Mouse (Mus musculus) lung, postnatal 0 days (tissue): ENCODE results near the gene Olfr902. TPM values are rescaled to one million over a fixed set of nuclear protein-coding genes. Genes with fewer than 3 reads are reported as not detected.

Experiments used
- ATAC-seq: fragments of 200-750 bp; cut with Nextera tagmentation; 2 replicates; pipeline ENCODE4 v1.8.0; 2017; ENCODE audit warnings: moderate library complexity
- DNase-seq: peaks from one replicate; pipeline ENCODE4 v3.0.0-alpha.2; 2016; ENCODE audit warnings: low spot score
- H3K27ac ChIP-seq: fragments of 300-500 bp; sonication (generic); 2 replicates; pipeline ENCODE4 v1.5.1; 2014; ENCODE audit warnings: antibody characterized with exemption, mild to moderate bottlenecking, low read length, mixed read lengths
- H3K27me3 ChIP-seq: fragments of 300-500 bp; sonication (generic); replicated peaks from 2 replicates; pipeline ENCODE4 v1.6.1; 2014; ENCODE audit warnings: low read length, mixed read lengths; ENCODE audit not compliant: insufficient read depth
- H3K36me3 ChIP-seq: fragments of 300-500 bp; sonication (generic); 2 replicates; pipeline ENCODE4 v1.6.1; 2014; ENCODE audit warnings: low read length, mixed read lengths; ENCODE audit not compliant: insufficient read depth
- H3K4me1 ChIP-seq: fragments of 300-500 bp; sonication (generic); 2 replicates; pipeline ENCODE4 v1.6.1; 2014; ENCODE audit warnings: antibody characterized with exemption, low read depth, low read length, mixed read lengths; ENCODE audit not compliant: insufficient read depth
- H3K4me2 ChIP-seq: fragments of 300-500 bp; sonication (generic); replicated peaks from 2 replicates; pipeline ENCODE4 v1.6.1; 2014; ENCODE audit warnings: low read depth, mild to moderate bottlenecking, low read length, moderate library complexity, mixed read lengths
- H3K4me3 ChIP-seq: fragments of 300-500 bp; sonication (generic); 2 replicates; pipeline ENCODE4 v1.5.1; 2014; ENCODE audit warnings: low read depth, low read length
- H3K9ac ChIP-seq: fragments of 300-500 bp; sonication (generic); replicated peaks from 2 replicates; pipeline ENCODE4 v1.6.1; 2014; ENCODE audit warnings: low read depth, mild to moderate bottlenecking
- H3K9me3 ChIP-seq: fragments of 300-500 bp; sonication (generic); 2 replicates; pipeline ENCODE4 v1.6.1; 2016; ENCODE audit warnings: low read length, mixed read lengths
- CTCF ChIP-seq: IDR thresholded peaks from 2 replicates; pipeline ENCODE4 v1.5.1; 2016; ENCODE audit warnings: antibody characterized with exemption, mild to moderate bottlenecking
- EP300 ChIP-seq: IDR thresholded peaks from 2 replicates; pipeline ENCODE4 v1.6.1; 2016; ENCODE audit warnings: antibody characterized with exemption, mild to moderate bottlenecking, control low read depth
- WGBS: fragments of 180-500 bp; shearing (Covaris S2); extraction: QIAGEN DNeasy Blood & Tissue Kit; methylation state at CpG from one replicate; pipeline ENCODE4 v1.1.7; 2014; 5-methylcytosine and 5-hydroxymethylcytosine counted together
- polyA plus RNA-seq: library from polyadenylated mRNA; unstranded; fragments of >200 nt; fragmentation: Nextera tagmentation; extraction: Ambion mirVana; gene quantifications from 2 replicates; pipeline ENCODE4 v1.2.1, GENCODE M21; 2015

The Olfr902 gene
- polyA plus RNA-seq, 1 experiment from 2014 or later, result not detected

DNA sequence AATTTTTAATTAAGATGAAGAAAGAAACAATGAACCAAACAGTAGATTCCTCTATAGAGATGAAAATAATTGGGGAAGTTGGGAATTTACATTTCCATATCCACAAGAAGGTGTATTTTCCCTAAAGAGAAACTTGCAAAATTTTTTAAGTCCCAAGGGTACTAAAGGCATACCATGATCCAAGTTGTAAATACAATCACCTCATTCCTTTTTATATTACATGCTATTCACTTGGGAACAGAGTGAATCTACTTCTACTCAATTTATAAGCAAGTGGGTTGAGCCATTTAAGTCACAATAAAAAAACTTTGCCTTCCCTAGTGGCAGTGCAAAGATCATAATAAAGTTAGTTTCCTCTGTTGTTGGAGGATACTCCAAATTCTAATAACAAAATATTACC lies 15.4 kb downstream of the Olfr902 start, which contains the start of gene Olfr904:
Gene Olfr904, plus strand, starts transcription at position 301 of the 400 bp plus-strand sequence.
- DNase-seq (no peak), ATAC-seq (no peak)
- TF ChIP-seq CTCF (no peak), EP300 (no peak)
- Histone ChIP-seq H3K27me3 (no peaks in the 10 kb centered on the region), H3K9me3 (no peaks in the 10 kb centered on the region), H3K4me1 (no peaks in the 10 kb centered on the region), H3K4me3 (no peak within 1 kb of the TSS), H3K36me3 (no peaks in the 10 kb centered on the region), H3K27ac (no peak within 1 kb of the TSS), H3K9ac (no peak within 1 kb of the TSS), H3K4me2 (no peak within 1 kb of the TSS)

DNA sequence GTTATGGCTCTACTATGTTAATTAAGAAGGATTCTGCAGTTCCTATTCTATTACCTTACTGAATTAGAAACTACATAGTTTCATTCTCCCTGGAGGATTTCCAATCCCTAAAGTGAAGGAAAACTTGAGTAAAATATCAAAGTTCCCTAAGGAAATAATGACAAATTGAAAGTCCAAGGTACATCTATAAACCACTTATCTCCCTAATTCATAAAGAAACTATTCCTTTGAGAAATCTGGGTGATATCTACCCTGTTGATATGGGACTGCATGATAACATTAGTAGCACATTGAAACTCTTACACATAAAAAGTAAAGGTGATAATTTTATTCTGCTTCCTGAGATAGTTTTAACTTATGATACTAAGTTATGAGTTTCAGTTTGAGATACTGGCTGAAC lies 23.4 kb downstream of the Olfr902 start, which contains the start of gene Olfr905:
Gene Olfr905, plus strand, starts transcription at position 301 of the 400 bp plus-strand sequence.
- no peaks in the 10 kb centered on the region for H3K9me3 ChIP-seq
- H3K27ac ChIP-seq, result no peak within 1 kb of the TSS
- TF ChIP-seq EP300 (no peak), CTCF (no peak)
- no peak within 1 kb of the TSS for H3K9ac ChIP-seq
- H3K4me1 ChIP-seq, result no peaks in the 10 kb centered on the region
- H3K4me3 ChIP-seq, result no peak within 1 kb of the TSS
- H3K27me3 ChIP-seq, result no peaks in the 10 kb centered on the region
- H3K4me2 ChIP-seq, result no peak within 1 kb of the TSS
- no peaks in the 10 kb centered on the region for H3K36me3 ChIP-seq
- no peak for DNase-seq
- ATAC-seq, result no peak

GRCm38 (mm10) chr9:38486785-38487184 lies 39.3 kb downstream of the Olfr902 start, which contains the start of gene Olfr906:
Olfr906 (plus strand) TSS chr9:38487085.
- TF ChIP-seq CTCF, result no peak
- TF ChIP-seq EP300, result no peak

GRCm38 (mm10) chr9:38495501-38495900 lies 48.0 kb downstream of the Olfr902 start, which contains the start of gene Olfr907:
Olfr907 (plus strand) TSS chr9:38495801.
- ATAC-seq, result no peak
- no peak within 1 kb of the TSS for H3K4me2 ChIP-seq
- no peak within 1 kb of the TSS for H3K4me3 ChIP-seq
- H3K4me1 ChIP-seq, result no peaks in the 10 kb centered on the region
- DNase-seq, result no peak
- H3K27me3 ChIP-seq, result no peaks in the 10 kb centered on the region
- H3K36me3 ChIP-seq, result no peaks in the 10 kb centered on the region
- H3K9ac ChIP-seq, result no peak within 1 kb of the TSS
- 72% methylated on average over 2 of the region's 2 CpGs for WGBS
- H3K27ac ChIP-seq, result no peak within 1 kb of the TSS
- TF ChIP-seq CTCF, result no peak
- no peak for TF ChIP-seq EP300
- no peaks in the 10 kb centered on the region for H3K9me3 ChIP-seq

More at GRCm38 (mm10) chr9:38486785-38487184, 39.3 kb downstream of the Olfr902 start, which contains the start of gene Olfr906:
- H3K4me1 ChIP-seq, result no peaks in the 10 kb centered on the region
- H3K27me3 ChIP-seq, result no peaks in the 10 kb centered on the region
- ATAC-seq (no peak), DNase-seq (no peak)
- no peak within 1 kb of the TSS for H3K4me3 ChIP-seq
- no peaks in the 10 kb centered on the region; the same call in 1 of the 2 replicates for H3K9me3 ChIP-seq
- no peaks in the 10 kb centered on the region for H3K36me3 ChIP-seq
- WGBS, result 73% methylated on average over 3 of the region's 3 CpGs
- no peak within 1 kb of the TSS for H3K9ac ChIP-seq
- H3K27ac ChIP-seq, result no peak within 1 kb of the TSS
- H3K4me2 ChIP-seq, result no peak within 1 kb of the TSS

Other genes with a start within 250 kb of the Olfr902 start
- gene Olfr893, start 239.3 kb upstream of the Olfr902 start, polyA plus RNA-seq, result not detected in 2 replicates
- not detected in 2 replicates for gene Olfr894, start 229.6 kb upstream of the Olfr902 start, polyA plus RNA-seq
- gene Olfr143, start 194.9 kb upstream of the Olfr902 start, polyA plus RNA-seq, result not detected in 2 replicates
- not detected in 2 replicates for gene Olfr895, start 179.8 kb upstream of the Olfr902 start, polyA plus RNA-seq
- gene Olfr896-ps1, start 156.5 kb upstream of the Olfr902 start, polyA plus RNA-seq, result not detected in 2 replicates
- gene Olfr25, start 118.6 kb upstream of the Olfr902 start, polyA plus RNA-seq, result not detected in 2 replicates
- gene Olfr898, start 99.2 kb upstream of the Olfr902 start, polyA plus RNA-seq, result not detected in 2 replicates
- not detected in 2 replicates for gene Olfr250, start 80.8 kb upstream of the Olfr902 start, polyA plus RNA-seq
- not detected in 2 replicates for gene Olfr251, start 70.6 kb upstream of the Olfr902 start, polyA plus RNA-seq
- not detected in 2 replicates for gene Olfr147, start 46.0 kb upstream of the Olfr902 start, polyA plus RNA-seq
- gene Olfr901, start 18.2 kb upstream of the Olfr902 start, polyA plus RNA-seq, result not detected in 2 replicates
- gene Olfr904, start 15.5 kb downstream of the Olfr902 start, polyA plus RNA-seq, result not detected in 2 replicates
- gene Olfr905, start 23.5 kb downstream of the Olfr902 start, polyA plus RNA-seq, result not detected in 2 replicates
- gene Olfr906, start 39.4 kb downstream of the Olfr902 start, polyA plus RNA-seq, result not detected in 2 replicates
- gene Olfr907, start 48.1 kb downstream of the Olfr902 start, polyA plus RNA-seq, result not detected in 2 replicates
- gene Olfr911-ps1, start 73.9 kb downstream of the Olfr902 start, polyA plus RNA-seq, result not detected in 2 replicates
- not detected in 2 replicates for gene Olfr910, start 90.2 kb downstream of the Olfr902 start, polyA plus RNA-seq
- not detected in 2 replicates for gene Olfr912, start 132.5 kb downstream of the Olfr902 start, polyA plus RNA-seq
- not detected in 2 replicates for gene Olfr913, start 145.1 kb downstream of the Olfr902 start, polyA plus RNA-seq
- gene Olfr914, start 157.4 kb downstream of the Olfr902 start, polyA plus RNA-seq, result not detected in 2 replicates
- not detected in 2 replicates for gene Olfr916, start 212.2 kb downstream of the Olfr902 start, polyA plus RNA-seq
- gene Olfr917, start 218.2 kb downstream of the Olfr902 start, polyA plus RNA-seq, result not detected in 2 replicates
- not detected in 2 replicates for gene Olfr918, start 226.9 kb downstream of the Olfr902 start, polyA plus RNA-seq